Mouse (Mus musculus) T-helper 1 cell (primary cell): ENCODE measurements around the gene Fam120c.
"Not testable (repeated sequence)": the region's sequence is repeated elsewhere in the genome, so short reads cannot be mapped to it uniquely, and the experiment has no call there.

Experiments
- in situ Hi-C: fragments of 300-600 bp; cut with MboI, MseI; formaldehyde crosslinking; loops from one replicate; pipeline ENCODE4 v1.15.1; 2025; ENCODE audit warnings: high pct_unique_total_duplicates

Gene Fam120c

DNA sequence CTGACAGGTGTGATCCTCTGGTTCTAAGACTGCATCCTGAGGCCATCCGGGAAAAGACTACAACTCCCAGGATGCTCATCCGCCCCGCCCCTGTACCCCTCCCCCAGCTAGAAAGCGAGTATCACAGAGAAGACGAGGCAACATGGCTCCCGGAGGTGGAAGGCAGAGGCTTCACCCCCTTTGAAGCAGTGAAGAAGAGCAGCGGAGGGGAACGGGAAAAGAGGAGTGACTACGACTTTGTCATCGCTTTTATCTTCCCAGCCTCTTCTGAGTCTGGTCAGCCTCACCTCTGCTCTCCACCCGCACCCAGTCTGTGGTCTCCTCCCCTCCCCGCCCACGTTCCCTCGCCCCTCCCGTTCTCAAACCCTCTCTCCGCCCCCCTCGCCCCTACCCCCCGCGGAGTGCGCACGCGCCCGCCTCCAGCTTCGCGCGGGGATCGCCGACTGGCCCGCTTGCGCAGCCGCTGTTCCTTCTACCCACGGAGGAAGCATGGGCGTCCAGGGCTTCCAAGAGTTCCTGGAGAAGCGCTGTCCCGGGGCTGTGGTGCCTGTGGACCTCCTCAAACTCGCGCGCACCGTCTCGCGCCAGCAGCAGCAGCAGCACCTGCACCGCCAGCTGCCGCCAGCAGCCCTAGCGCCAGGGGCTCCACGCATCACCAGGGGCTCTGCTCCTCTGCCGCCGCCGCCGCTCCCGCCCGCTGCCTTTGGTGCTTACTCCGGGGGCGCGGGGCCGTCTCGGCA lies at the start of gene Fam120c:
Gene Fam120c (plus strand): TSS at position 415 of the 740 bp plus-strand sequence.
- in situ Hi-C loops: no loop called here

DNA sequence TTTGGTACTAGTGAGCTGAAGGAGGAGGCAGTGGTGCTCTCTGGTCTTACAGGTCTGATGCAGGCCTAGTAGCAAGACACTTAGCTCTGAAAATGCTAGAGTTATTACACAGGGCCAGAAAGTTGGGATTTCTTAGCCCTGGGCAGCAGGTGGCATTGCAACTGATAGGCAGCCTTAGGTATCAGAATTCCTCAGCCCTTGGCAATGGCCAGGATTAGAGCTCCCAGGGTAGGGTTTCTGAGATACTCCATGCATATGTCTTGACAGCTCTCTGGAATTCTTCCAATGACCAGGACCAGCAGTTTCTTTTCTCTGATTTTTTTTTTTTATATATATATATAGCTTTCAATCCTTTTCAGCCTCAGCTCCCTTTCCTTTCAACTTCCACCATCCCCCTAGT lies 45.6 kb upstream of the Fam120c start:
- in situ Hi-C loops: no loop called here

DNA sequence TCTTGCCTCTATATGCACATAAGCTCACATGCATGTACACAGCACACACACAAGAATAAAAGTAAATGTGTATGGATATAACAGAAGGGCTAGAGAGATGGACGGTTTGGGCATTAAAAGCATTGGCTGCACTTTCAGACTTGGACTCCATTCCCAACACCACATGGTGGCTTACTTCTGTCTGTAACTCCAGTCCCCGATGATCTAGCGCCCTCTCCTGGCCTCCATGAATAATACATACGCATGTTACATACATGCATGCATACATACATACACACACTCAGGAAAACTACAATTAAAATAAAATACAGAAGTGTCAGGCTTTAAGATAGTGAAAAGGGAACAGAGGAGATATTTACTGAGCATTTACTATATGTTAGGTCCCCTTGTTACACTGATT lies 30.2 kb upstream of the Fam120c start:
- in situ Hi-C loops: no loop called here

DNA sequence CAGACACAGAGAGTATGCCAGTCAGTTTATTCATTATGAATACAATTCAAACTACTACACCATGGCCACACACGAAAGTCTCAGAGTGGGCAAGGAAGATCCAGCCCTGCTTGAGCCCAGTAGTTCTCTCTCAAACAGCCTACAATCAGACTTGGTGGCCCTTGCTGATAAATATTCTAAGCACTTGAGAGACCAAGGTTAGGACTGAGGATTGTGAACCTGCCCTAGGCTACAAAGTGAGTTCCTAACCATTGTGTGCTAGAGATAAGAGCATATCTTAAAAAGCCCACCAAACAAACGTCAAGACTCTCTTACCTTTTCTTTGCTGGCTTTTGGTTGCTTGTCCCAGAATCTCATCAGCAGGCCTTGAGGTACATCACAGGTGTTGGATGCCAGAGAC lies 10.4 kb upstream of the Fam120c start:
- in situ Hi-C loops: no loop called here

DNA sequence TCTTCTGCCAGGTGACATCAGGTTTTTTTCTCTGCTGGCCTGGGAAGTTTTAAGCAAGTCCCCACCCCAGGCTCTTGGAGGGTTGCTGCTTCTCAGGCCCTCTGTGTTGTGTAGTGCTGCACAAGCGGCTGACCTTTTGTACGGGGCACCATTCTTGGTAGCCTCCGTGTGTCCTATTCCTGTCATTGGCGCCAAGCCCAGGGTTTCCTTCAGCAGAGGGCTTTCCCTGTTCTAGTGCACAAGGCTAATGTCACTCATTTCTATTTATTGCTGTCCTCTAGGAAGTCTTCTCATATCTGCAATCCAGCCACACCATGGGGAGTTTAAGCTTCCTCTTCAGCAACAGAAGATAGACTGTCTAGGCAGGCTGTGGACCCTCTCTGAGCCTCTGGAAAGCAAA lies 6.2 kb upstream of the Fam120c start:
- in situ Hi-C loops: no loop called here

DNA sequence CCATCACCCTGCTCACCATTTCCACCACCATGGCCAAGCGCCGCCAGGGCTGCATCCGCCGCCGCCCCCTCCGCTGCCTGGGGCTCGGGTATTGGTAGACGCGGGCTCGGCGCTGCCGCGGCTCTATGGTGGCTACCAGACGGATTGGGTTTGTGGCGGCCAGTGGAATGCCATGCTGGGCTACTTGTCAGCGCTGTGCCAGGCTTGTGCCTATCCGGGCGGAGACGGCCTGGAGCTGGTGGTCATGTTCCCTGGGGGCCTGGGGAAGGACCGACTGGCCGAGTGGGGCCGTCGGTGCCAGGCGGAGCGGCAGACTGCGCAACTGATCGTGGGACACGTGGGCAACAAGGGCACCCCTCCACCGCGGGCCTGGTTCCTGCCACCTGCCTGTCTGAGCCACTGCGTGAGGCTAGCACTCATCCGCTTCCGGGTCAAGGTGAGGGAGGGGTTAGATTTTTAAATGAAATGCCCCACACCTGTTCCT lies 568 bp downstream of the Fam120c start:
- in situ Hi-C loops: no loop called here

DNA sequence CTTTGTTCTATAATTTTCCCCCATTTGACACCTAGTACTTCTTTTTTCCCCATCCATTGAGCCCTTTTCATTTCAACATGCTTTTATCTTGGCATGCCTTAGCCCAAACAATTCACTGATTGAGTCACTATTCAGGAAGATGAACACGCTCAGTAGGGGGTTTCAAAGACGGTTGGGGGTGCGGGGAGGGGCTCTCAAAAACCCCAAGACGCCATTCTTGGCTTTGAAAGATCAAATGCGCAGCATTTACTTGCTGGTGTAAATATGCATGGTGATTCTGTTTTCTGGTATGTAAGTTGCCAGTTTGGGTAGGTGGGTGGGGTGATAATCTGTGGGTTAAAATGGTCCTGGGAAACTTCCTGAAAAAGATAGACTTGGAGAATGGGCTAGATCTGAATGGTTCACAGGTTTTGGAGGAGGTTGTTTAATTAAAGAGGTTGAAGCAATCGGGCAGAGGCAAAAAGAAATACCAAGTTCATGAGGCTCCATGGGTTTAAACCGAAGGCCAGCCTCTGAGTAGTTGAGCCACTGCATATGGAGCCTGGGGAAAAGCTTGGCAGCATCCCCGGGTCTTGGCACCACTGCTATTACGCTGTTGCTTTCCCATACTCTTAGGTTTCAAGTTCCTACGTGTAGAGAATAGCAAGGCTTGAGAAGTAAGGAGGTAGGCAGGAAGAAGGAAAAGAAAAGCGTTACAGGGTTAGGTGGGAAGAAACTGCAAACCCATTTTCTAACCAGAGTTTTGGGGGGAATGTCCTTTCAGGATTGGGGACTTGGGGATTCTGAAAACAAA lies 1.6 kb downstream of the Fam120c start:
- in situ Hi-C loops: no loop called here

DNA sequence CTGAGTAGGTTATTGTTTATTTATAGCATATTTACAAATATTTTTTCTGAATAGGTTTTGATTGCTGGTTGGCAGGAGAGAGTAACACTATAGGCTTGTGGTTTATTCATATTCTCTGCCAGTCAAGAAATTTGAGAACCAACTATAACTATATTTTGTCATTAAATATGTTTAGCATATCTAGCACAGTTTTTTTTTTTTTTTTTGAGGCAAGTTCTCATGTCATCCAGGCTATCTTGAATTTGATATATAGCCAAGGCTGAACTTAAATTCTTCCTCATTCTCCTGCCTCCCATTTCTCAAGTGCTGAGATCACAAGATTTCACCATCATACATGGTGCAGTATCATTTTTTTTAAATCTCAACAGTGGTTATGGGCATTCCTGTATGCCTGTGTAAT lies 3.3 kb downstream of the Fam120c start:
- in situ Hi-C loops: no loop called here

DNA sequence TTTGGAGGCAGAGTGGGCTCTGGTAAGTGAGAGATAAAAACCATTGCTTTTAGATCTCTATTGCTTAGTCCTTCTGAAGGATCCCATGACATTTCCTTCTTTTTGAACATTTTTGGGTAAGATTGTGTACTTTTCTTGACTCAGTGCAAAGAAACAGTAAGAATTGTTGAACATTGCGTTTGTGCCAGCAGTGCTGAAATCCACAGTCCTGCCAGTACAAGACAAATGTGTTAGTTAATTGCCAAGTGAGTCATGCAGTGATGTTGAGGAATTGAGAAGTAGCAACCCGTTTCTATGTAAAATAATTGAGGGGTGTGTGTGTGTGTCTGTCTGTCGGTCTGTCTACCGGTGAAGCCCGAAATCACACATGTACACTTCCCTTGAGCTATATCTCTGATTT lies 5.3 kb downstream of the Fam120c start:
- in situ Hi-C loops: no loop called here

DNA sequence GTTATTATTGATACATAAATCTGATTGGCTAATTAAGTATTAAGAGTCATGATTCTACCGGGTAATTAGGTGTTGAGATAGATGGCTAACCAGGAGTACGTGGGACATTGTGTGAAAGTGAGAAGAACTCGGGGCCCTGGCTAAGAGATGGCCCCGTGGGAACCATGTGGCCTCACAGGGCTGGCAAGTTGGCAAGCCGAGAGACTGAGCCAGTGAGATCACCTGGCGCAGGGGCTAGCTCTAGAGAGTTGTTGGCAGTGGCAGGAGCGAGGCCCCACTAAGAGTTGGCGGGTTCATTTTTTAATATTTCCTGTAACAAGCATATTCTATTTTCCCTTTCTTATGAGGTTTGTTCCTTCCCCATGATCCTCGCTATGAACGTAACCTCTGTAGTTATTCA lies 74.8 kb downstream of the Fam120c start:
- in situ Hi-C loops: no loop called here

DNA sequence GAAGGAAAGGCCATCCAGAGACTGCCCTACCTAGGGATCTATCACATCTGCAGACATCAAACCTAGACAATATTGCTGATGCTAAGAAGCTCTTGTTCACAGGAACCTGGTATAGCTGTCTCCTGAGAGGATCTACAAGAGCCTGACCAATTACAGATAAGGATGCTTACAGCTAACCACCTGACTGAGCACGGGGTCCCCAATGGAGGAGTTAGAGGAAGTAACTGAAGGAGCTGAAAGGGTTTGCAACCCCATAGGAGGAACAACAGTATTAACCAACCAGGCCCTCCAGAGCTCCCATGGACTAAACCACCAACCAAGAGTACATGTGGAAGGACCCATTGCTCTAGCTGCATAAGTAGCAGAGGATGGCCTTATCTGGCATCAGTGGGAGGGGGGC lies 76.8 kb downstream of the Fam120c start:
- in situ Hi-C loops: no loop called here

DNA sequence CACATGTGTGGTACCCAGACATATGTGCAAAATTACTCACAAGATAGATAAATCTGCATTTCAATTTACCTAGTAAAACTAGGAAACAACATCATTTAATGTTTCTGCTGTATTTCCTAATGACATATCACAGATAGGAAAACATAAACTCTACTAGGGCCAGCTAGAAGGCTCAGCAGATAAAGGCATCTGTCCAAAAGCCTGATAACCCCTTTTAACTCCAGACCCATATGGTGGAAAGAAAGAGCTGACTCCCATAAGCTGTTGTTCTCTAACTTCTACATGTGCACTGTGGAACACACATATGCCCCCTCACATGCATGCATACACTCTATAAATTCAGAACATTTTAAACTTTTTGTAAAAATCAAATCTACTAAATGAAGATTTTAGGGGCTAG lies 99.7 kb downstream of the Fam120c start:
- in situ Hi-C loops: no loop called here

DNA sequence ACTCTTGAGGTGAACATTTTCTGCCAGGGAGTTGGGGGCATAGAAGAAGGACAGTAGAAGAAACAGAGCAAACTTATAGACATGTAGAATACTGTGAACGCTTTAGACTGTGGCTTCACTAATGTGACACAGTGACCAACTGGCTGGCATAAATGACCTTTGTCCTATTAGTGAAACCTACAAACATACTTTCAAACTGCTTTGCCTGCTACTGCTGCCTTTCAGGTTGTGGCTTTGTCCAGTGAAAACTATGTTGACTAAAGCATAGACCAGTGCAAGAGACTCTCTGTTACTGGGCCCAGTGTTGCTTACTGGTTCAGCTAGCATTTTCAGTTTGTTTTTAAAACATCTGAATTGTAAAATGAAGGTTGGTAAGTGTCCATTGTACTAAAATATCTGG lies 100.2 kb downstream of the Fam120c start:
- in situ Hi-C loops: no loop called here

DNA sequence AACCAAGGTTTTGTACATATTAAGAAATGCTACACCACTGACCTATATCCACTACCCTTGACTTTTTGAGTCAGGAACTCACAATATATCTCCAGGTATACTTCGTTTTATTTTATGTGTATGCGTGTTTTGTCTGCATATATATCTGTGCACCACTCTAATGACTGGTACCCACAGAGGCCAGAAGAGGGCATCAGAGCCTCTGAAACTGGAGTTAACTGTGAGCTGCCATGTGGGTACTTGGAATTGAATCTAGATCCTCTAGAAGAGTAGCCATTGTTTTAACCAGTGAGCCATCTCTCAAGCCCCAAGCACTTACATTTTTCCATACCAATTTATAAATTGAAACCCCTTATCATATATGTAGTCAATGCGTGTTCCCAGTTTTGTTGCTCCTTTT lies 144.2 kb downstream of the Fam120c start:
- in situ Hi-C loops: no loop called here

DNA sequence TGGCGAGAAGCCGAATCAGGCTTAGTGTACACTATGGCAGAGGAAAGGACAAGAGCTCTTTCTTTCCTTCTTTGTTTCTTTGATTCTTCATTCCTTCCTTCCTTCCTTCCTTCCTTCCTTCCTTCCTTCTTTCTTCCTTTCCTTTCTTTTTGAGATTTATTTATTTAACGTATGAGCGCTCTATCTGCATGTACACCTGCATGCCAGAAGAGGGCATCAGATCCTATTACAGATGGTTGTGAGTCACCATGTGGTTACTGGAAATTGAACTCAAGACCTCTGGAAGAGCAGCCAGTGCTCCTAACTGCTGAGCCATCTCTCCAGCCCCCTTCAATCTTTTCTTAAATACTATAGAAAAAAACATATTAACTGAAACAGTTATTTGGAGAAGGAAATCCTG lies 149.3 kb downstream of the Fam120c start:
- in situ Hi-C loops: not testable (repeated sequence)

DNA sequence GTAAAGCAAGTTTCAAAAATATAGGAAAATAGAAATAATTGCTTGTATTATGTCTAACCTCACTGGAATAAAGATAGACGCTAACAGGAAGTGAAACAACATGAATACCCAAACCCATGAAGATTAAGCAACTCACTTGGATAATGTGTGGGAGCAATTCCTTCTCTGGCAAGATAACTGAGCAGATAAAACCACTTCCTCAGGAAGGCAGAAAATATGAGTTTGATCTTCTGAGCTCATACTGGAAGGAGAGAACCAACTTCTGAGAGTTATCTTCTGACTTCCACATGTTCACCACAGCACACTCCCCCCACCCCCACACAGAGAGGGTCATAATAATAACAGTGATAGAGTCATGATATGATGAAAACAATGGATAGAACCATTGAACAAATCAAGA lies 152.6 kb downstream of the Fam120c start:
- in situ Hi-C loops: no loop called here

DNA sequence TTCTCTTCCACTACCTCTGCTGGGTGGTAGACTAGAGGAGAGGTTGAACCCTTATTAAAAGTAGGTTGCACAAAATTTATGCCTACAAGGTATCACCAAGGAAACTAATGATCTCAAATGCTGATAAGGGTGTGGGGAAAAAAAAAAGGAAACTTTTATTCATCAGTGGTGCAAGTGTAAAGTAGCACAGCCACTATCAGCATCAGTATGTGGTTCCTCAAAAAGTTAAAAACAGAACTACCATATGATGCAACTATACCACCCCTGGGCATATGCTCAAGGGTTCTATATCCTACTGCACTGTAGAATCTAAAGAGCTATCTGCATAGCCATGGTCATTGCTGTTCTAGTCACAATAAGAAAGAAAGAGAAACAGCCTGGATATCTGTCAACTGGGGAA lies 164.6 kb downstream of the Fam120c start:
- in situ Hi-C loops: no loop called here

DNA sequence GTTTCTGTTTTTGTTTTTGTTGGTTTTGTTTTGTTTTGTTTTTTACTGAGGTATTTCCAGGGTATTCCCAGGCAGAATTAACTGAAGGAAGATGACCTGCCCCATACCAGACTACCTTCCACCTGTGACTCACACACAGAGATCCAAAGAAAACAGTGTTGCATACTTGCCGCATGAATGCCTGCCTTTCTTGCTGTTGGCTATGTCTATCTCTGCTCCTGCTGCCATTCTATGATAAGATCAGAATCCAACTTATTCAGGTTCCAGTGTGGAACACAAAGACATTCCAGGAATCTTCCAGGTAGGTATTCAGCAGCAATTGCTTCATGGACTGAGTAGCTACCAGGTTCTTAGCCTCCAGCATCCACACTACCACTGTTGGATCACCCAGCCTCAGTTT lies 165.9 kb downstream of the Fam120c start:
- in situ Hi-C loops: no loop called here

DNA sequence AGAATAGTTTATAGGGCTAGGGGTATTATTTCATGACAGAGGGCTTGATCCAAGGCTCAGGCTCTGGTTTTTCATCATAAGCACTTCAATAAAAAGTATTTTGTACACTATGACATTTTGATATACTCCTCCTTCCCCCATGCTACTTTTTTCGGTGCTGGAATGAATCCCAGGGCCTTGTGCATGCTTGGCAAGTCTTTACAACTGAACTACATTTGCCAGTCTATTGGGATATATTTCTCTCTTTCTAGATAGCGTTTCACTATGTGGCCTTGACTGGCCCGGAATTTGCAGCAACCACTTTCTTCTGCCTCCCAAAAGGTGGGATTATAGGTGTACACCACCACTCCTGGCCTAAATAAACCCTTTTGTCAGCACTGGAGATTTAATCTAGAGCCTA lies 169.1 kb downstream of the Fam120c start:
- in situ Hi-C loops: no loop called here

DNA sequence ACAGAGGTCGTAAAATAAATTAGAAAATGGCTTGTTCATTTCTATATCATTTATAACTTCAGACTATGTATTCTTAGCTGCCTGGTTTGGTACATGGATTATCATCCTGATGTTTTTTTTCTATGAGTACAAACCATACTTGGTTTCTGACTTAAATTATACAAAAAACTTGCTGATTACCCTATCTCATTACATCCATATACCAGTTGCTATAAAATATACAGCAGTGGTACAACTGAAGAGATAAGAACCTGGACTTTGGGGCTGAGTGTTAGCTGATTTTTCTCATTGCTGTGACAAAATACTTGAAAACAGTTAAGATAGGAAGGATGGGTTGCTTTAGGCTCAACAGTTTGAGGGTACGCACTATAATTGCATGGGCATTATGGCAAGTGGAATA lies 169.7 kb downstream of the Fam120c start:
- in situ Hi-C loops: no loop called here

DNA sequence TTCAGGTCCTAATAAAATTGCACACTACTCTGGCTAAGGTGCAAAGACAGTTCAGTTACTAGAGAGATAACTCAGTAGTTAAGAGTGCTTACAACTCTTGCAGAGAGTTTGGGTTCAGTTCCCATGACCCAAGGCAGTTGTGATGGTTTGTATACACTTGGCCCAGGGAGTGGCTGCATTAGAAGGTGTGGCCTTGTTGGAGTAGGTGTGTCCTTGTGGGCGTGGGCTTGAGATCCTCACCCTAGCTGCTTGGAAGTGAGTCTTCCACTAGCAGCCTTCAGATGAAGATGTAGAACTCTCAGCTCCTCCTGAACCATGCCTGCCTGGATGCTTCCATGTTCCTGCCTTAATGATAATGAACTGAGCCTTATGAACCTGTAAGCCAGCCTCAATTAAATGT lies 174.2 kb downstream of the Fam120c start:
- in situ Hi-C loops: no loop called here

DNA sequence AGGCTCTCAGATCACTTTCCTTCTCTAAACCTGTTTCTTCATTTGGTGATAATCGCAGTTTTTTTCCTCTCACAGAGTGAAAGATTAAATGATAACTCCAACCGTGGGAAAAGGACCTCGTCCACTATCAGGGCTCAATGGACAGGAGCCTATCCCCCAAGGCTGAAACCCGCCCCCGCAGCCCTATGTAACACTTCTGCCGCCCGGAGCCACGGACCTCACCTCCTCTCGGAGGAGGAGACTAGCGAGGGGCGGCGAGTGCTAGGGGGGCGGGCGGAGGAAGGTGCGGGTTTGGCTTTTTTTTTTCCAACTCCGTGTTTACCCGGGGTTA lies 176.1 kb downstream of the Fam120c start:
- in situ Hi-C loops: no loop called here
